Mouse (Mus musculus) spleen, adult 2 months (tissue): ENCODE data around the gene Olfr113. TPM values are rescaled to one million over a fixed set of nuclear protein-coding genes. Genes with fewer than 3 reads are reported as not detected.
"Not testable (repeated sequence)": the region's sequence is repeated elsewhere in the genome, so short reads cannot be mapped to it uniquely, and the experiment has no call there.

Source experiments
- DNase-seq, 2 experiments: peaks; one replicate each; pipeline versions ENCODE4 v3.0.0 to v3.0.0-alpha.2; 2012 to 2021; ENCODE audit warnings: low spot score in 2 of 2, low read depth in 1 of 2
- H3K27ac ChIP-seq: fragments of 200-500 bp; 2 replicates; pipeline ENCODE4 v1.5.1; 2012; ENCODE audit warnings: low read length, inconsistent platforms; ENCODE audit not compliant: insufficient read depth
- H3K27me3 ChIP-seq: fragments of 200-500 bp; 2 replicates; pipeline ENCODE4 v1.6.1; 2012; ENCODE audit warnings: mild to moderate bottlenecking, moderate library complexity, low read length, inconsistent platforms; ENCODE audit not compliant: control insufficient read depth, insufficient read depth
- H3K36me3 ChIP-seq: fragments of 200-500 bp; 2 replicates; pipeline ENCODE4 v1.6.1; 2012; ENCODE audit warnings: mild to moderate bottlenecking, low read length, inconsistent platforms; ENCODE audit not compliant: control insufficient read depth, insufficient read depth
- H3K4me1 ChIP-seq: fragments of 200-500 bp; 2 replicates; pipeline ENCODE4 v1.6.1; 2011; ENCODE audit warnings: inconsistent platforms; ENCODE audit not compliant: control insufficient read depth, insufficient read depth, insufficient read length
- H3K4me3 ChIP-seq: fragments of 200-500 bp; 2 replicates; pipeline ENCODE4 v1.5.1; 2011; ENCODE audit warnings: mild to moderate bottlenecking, inconsistent platforms; ENCODE audit not compliant: insufficient read depth, insufficient read length; ENCODE audit errors: extremely low read depth
- CTCF ChIP-seq: fragments of 200-500 bp; IDR thresholded peaks from 2 replicates; pipeline ENCODE4 v1.5.1; 2011; ENCODE audit warnings: mild to moderate bottlenecking, inconsistent platforms; ENCODE audit not compliant: insufficient read depth, insufficient read length, insufficient replicate concordance; ENCODE audit errors: extremely low read depth
- POLR2A ChIP-seq: fragments of 200-500 bp; IDR thresholded peaks from 2 replicates; pipeline ENCODE4 v1.6.1; 2011; ENCODE audit warnings: low read depth, low read length, inconsistent platforms
- whole genome bisulfite sequencing: fragments of 180-500 bp; shearing (Covaris S2); methylation state at CpG from one replicate; pipeline ENCODE4 v1.1.7; 2018; 5-methylcytosine and 5-hydroxymethylcytosine counted together
- polyA plus RNA-seq: library from polyadenylated mRNA; depleted of rRNA; stranded (reverse); fragments of >200 nt; gene quantifications from 2 replicates; pipeline ENCODE4 v1.2.3, GENCODE M21; 2012; rRNA removed

Gene Olfr113
- polyA plus RNA-seq, 1 experiment = not detected

GRCm38 (mm10) chr17:37541454-37542119 is 35.9 kb downstream of the Olfr113 start:
- DNase-seq = no peak
- no peak overlapping the region for H3K4me3 ChIP-seq
- H3K36me3 ChIP-seq = no peaks in the 10 kb centered on the region
- H3K27ac ChIP-seq = no peak overlapping the region
- no peaks in the 10 kb centered on the region for H3K4me1 ChIP-seq
- H3K27me3 ChIP-seq = no peaks in the 10 kb centered on the region
- TF ChIP-seq POLR2A (no peak), CTCF (no peak)
- WGBS = 80% methylated on average over 4 of the region's 4 CpGs

- not testable (repeated sequence) for H3K4me1 ChIP-seq, H3K27me3 ChIP-seq, H3K27ac ChIP-seq, H3K4me3 ChIP-seq, H3K36me3 ChIP-seq, DNase-seq
- 16% methylated on average over 1 of the region's 1 CpGs for WGBS
Observed at GRCm38 (mm10) chr17:37538416-37538815, 39.0 kb downstream of the Olfr113 start.

GRCm38 (mm10) chr17:37535173-37535572 is 42.3 kb downstream of the Olfr113 start:
- Histone ChIP-seq H3K27ac (no peak overlapping the region), H3K4me3 (no peak overlapping the region), H3K36me3 (no peaks in the 10 kb centered on the region), H3K4me1 (no peaks in the 10 kb centered on the region), H3K27me3 (no peaks in the 10 kb centered on the region)
- no peak for DNase-seq
- no peak for TF ChIP-seq CTCF
- no peak for TF ChIP-seq POLR2A

- not testable (repeated sequence) for H3K36me3 ChIP-seq, H3K4me3 ChIP-seq, DNase-seq, H3K27ac ChIP-seq, H3K4me1 ChIP-seq, H3K27me3 ChIP-seq
- WGBS = 6% methylated on average over 1 of the region's 1 CpGs
Observed at GRCm38 (mm10) chr17:37525427-37525826, 52.0 kb downstream of the Olfr113 start.

- peak in 1 of 2 experiments; percentile 1 for DNase-seq
- not testable (repeated sequence) for H3K27ac ChIP-seq, H3K36me3 ChIP-seq, H3K27me3 ChIP-seq, H3K4me1 ChIP-seq, H3K4me3 ChIP-seq
Observed at GRCm38 (mm10) chr17:37524612-37525011, 52.9 kb downstream of the Olfr113 start.

Other genes with a start within 250 kb of the Olfr113 start
- not detected in 2 replicates for gene Olfr103, start 238.0 kb downstream of the Olfr113 start, polyA plus RNA-seq
- not detected in 2 replicates for gene Olfr104-ps, start 218.1 kb downstream of the Olfr113 start, polyA plus RNA-seq
- not detected in 2 replicates for gene Olfr105-ps, start 198.6 kb downstream of the Olfr113 start, polyA plus RNA-seq
- not detected in 2 replicates for gene Olfr106-ps, start 187.3 kb downstream of the Olfr113 start, polyA plus RNA-seq
- not detected in 2 replicates for gene Olfr107, start 178.4 kb downstream of the Olfr113 start, polyA plus RNA-seq
- not detected in 2 replicates for gene Olfr108, start 132.2 kb downstream of the Olfr113 start, polyA plus RNA-seq
- gene Olfr109, start 118.7 kb downstream of the Olfr113 start, polyA plus RNA-seq = not detected in 2 replicates
- 2.7 and 4.5 TPM in 2 replicates for gene H2-M2, start 94.1 kb downstream of the Olfr113 start, polyA plus RNA-seq
- gene Olfr110, start 85.2 kb downstream of the Olfr113 start, polyA plus RNA-seq = 0.05 TPM in 1 of 2 replicates, not detected in the other
- gene Olfr111, start 69.6 kb downstream of the Olfr113 start, polyA plus RNA-seq = 0.27 and 0.29 TPM in 2 replicates
- gene Olfr112, start 8.2 kb downstream of the Olfr113 start, polyA plus RNA-seq = not detected in 2 replicates
- gene Olfr114, start 15.1 kb upstream of the Olfr113 start, polyA plus RNA-seq = not detected in 2 replicates
- not detected in 2 replicates for gene Olfr115, start 49.4 kb upstream of the Olfr113 start, polyA plus RNA-seq
- not detected in 2 replicates for gene Olfr116, start 49.5 kb upstream of the Olfr113 start, polyA plus RNA-seq
- gene Olfr117, start 86.1 kb upstream of the Olfr113 start, polyA plus RNA-seq = not detected in 2 replicates
- not detected in 2 replicates for gene Olfr118, start 89.3 kb upstream of the Olfr113 start, polyA plus RNA-seq
- gene Olfr119, start 118.9 kb upstream of the Olfr113 start, polyA plus RNA-seq = not detected in 2 replicates
- gene Olfr120, start 144.1 kb upstream of the Olfr113 start, polyA plus RNA-seq = not detected in 2 replicates
- not detected in 2 replicates for gene Olfr121, start 171.2 kb upstream of the Olfr113 start, polyA plus RNA-seq
- not detected in 2 replicates for gene Olfr122, start 190.9 kb upstream of the Olfr113 start, polyA plus RNA-seq
- gene Olfr123, start 215.9 kb upstream of the Olfr113 start, polyA plus RNA-seq = not detected in 2 replicates
- gene Olfr124, start 222.2 kb upstream of the Olfr113 start, polyA plus RNA-seq = not detected in 2 replicates